Mouse (Mus musculus): Measurements from ENCODE around the gene Usp49.

The Usp49 gene

GRCm38 (mm10) chr17:47693671-47694441 lies 63.4 kb downstream of the Usp49 start:
- no peak for DNase-seq (ENCODE audit: low read depth, low spot score)

DNA sequence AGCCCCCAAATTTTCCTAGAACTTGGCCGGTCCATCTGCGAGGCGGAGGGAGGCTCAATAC lies 63.8 kb downstream of the Usp49 start, which contains the start of gene Gm21981:
Gene Gm21981, minus strand, starts transcription at position 14 of the 61 bp plus-strand sequence.
- no peak for DNase-seq (ENCODE audit: low read depth, low spot score)

DNA sequence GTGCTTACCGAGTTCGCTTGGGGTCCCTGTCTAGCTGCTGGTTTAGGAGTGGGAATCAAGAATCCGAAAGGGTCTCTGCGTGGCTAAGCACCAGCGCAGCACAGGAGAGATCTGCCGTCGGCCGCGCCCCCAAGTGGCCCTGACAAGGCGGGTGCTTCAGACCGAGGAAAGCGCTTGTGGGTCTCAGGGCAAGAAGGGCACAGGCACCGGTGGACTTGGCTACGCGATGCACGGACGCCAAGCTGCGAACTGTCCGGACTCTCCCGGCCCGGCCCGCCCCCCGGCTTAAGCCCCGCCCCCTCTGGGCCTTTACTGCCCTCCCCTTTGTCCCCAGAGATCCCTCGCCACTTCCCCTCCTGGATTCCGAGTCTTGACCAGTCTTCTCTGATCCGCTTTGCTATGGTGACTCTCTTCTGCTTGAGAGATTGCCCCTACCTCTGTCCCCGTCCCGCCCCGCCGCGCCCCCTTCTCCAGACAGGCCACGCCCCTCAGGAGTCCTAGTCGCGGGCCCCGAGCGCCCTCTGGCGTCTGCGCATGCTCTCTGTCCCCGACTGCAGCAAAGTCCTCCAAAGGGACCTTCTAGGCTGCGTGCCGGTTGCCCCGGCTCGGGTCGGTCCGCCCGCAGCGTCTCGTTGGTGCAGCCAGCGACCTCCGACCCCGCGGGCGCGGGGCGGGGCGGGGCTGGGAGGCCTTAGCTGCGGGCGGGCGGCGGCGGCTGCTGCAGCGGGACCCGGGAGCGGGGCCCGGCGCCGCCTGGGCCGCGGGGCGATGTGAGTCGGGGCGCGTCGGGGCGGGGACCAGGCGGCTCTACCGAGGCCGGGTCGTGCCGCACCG lies 64.2 kb downstream of the Usp49 start, which contains the start of gene Prickle4:
Gene Prickle4, minus strand, starts transcription at position 234 of the 834 bp plus-strand sequence.
- peak; percentile 97 for DNase-seq (ENCODE audit: low read depth, low spot score)

DNA sequence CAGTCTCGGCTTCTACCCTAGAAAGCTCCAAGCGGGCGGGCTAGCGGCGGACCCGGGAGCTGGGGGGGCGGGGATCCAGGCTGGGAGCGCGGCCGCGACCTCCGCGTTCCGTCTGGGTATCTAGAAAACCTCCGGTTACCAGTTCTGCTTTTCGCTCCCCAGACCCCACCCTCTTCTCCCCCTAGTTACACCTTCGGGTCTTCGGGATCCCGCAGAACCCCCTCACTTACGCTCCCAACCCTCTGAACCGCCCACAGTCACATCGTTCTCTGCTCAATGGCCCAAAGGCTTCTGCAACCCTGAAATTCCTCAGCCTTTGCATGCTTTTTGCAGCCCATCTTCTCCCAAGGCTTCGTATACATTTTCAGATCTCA lies 64.8 kb downstream of the Usp49 start:
- DNase-seq (ENCODE audit: low read depth, low spot score): no peak

GRCm38 (mm10) chr17:47698156-47698555 lies 67.7 kb downstream of the Usp49 start:
- no peak for DNase-seq (ENCODE audit: low read depth, low spot score)

DNA sequence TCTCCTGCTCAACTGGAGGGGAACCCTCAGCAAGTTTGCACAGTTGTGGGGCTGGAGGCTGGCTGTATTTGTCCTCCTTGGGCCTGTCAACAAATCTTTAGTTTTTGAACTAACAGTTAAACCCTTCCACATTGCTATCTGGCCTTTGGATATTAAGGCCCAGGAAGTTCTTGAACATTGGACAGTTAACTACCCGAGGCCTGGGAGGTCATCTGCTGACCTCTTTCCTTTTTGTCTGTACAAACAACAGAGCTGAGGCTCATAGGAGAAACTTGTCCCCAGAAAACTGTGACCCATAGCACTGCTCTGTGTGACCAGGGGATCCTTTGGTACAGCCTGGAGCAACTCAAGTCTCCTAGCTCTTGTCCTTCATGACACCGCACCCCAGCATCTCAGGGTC lies 68.6 kb downstream of the Usp49 start:
- no peak for DNase-seq (ENCODE audit: low read depth, low spot score)

DNA sequence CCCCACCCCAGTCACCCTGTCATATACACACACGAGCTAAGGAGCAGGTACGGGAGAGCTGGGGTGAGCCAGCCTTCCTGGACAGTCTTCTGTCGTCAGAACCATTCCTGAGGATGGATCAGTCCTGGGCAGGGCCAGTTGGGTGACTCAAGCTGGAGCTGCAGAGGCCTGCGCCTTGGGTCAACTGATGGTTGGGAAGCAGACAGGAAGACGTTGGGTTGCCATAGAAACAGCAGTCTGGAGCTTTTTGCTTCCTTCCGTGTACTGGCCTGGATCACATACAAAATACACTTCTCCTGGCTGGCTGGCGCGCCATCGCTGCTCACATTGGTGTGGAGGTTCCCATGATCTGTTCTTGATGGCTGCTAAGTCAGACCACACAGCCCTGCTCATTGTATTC lies 71.3 kb downstream of the Usp49 start:
- no peak for DNase-seq (ENCODE audit: low read depth, low spot score)

DNA sequence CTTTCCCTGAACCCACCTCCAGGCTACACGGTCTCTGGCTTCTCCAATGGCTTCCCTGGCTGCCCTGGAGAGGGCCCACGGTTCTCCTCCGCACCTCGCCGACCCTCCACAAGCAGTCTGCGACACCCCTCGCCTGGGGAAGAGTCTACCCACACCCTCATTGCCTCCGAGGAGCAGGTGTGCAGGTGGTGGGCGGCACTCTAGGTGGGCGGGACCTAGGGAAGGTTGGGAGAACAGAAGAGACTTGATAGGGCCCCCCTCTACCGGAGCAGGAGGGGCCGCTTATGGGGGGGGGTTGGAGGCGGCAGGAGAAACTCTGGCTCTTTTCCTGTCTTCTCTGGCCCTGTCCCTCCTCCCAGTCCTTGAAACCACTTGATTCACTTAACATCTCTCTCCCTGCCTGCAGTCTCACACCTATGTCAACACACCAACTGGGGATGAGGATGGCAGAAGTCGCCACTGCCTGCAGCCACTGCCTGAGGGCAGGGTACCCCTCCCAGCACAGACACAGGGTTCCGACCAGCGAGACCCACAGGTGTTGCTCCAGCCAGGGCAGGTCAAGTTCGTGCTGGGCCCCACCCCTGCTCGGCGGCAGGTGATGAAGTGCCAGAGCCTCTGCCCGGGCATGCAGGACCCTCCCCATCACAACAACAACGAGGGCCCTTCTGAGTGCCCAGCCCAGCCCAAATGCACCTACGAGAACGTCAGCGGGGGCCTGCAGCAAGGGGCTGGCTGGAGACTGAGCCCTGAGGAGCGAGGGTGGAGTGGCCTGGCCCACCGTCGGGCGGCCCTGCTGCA lies 72.3 kb downstream of the Usp49 start:
- no peak for DNase-seq (ENCODE audit: low read depth, low spot score)

GRCm38 (mm10) chr17:47703556-47703955 lies 73.1 kb downstream of the Usp49 start:
- no peak for DNase-seq (ENCODE audit: low read depth, low spot score)

GRCm38 (mm10) chr17:47704692-47705091 lies 74.2 kb downstream of the Usp49 start:
- no peak for DNase-seq (ENCODE audit: low read depth, low spot score)

GRCm38 (mm10) chr17:47706196-47706595 lies 75.7 kb downstream of the Usp49 start:
- DNase-seq (ENCODE audit: low read depth, low spot score): no peak

DNA sequence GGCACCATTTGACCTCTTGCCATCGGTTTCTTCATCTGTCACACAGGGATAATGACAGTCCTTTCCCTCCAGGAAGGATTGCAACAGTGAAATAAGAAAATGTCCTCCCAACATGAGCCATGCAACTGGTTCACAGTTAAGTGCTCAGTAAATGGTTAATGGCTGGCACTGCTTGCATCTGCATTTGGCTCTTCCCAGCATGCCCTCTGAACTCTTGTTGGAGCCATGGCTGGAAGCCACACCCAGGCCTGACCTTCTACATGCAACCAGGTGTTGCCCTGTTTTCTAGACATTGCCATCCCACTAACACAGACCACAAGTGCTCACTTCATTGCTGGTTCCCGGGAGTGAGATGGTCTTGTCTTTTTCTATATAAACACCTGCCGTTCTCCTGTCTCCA lies 77.5 kb downstream of the Usp49 start:
- no peak for DNase-seq (ENCODE audit: low read depth, low spot score)

DNA sequence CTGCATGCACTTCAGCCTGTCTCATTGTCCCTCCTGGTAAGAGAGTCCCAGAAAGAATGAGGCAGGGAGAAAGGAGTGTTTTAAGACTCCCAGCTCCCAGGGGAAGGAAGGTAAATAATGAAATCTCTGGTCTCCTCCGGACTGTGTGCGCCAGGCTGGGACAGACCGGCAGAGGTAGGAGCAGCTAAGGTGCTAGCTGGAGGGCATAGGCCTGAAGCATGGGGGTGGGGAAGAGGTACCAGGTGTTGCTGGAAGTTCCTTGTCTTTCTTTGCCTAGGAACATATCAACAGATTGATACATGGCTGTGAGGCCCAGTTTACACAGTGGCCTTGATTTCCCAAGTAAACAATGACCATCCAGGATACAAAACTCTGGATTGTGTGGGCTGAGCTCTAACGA lies 78.5 kb downstream of the Usp49 start:
- no peak for DNase-seq (ENCODE audit: low read depth, low spot score)

GRCm38 (mm10) chr17:47710036-47710435 lies 79.5 kb downstream of the Usp49 start:
- DNase-seq (ENCODE audit: low read depth, low spot score): no peak

DNA sequence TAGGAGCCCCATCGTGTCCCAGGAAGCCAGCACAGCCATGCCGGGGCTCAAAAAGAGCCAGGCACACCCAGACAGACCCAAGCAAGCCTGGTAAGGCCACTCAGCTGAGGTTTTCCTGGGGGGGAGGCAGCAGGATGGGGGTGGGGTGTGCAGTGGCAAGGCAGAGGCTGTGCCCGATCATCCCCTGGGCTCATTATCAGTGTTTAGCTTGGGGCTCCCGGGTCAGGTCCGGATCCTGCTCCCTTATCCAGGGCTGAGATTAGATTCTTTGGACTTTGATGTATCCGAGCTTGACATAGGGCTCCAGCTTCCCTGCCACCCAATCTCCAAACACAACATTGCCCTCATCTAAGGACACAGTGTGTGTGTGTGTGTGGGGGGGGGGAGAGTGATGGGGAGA lies 81.4 kb downstream of the Usp49 start:
- no peak for DNase-seq (ENCODE audit: low read depth, low spot score)

GRCm38 (mm10) chr17:47712889-47713571 lies 82.5 kb downstream of the Usp49 start:
- DNase-seq (ENCODE audit: low read depth, low spot score): no peak

- DNase-seq (ENCODE audit: low read depth, low spot score): no peak
Observed at GRCm38 (mm10) chr17:47715037-47715436, 84.5 kb downstream of the Usp49 start.

- no peak for DNase-seq (ENCODE audit: low read depth, low spot score)
Observed at GRCm38 (mm10) chr17:47721183-47721582, 90.7 kb downstream of the Usp49 start.

GRCm38 (mm10) chr17:47726566-47726965 lies 96.1 kb downstream of the Usp49 start, which contains the start of gene Pgc:
Gene Pgc, plus strand, starts transcription at chr17:47726842.
- DNase-seq (ENCODE audit: low read depth, low spot score): no peak

DNA sequence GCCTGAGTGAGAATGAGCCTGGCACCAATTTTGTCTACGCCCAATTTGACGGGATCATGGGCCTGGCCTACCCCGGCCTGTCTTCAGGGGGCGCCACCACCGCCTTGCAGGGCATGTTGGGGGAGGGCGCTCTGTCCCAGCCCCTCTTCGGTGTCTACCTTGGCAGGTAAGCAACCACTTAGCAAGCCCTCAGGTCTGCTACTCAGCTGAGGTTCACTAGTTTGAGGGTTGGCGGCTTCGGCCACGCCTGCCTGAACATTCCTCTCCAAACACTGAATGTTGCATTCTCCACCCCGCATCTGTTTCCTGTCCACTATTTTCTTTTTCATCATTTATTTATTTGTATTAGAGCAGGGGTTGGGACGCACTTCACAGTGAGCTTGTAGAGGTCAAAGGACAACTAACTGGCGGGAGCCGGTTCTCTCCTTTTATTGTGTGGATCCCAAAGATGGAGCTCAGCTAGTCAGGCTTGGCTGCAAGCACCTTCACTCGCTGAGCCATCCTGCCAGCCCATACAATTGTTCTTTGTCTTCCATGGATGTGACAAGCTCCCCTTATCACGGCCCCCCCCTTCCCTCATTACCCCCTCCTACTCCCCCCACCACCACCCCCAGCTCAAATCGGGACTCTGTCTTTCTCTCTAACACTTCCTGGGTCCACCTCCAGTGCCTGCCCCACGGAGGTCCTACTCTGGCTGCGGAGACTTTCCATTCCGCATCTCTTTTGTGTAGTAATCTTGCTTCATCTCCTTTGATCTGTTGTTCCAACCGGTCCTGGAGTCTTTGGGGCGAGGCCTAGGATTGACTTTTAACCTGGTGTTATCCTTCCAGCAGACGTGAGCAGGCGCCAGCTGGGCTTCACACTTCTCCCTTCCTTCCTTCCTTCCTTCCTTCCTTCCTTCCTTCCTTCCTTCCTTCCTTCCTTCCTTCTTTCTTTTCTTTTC lies 100.4 kb downstream of the Usp49 start:
- DNase-seq (ENCODE audit: low read depth, low spot score): no peak

DNA sequence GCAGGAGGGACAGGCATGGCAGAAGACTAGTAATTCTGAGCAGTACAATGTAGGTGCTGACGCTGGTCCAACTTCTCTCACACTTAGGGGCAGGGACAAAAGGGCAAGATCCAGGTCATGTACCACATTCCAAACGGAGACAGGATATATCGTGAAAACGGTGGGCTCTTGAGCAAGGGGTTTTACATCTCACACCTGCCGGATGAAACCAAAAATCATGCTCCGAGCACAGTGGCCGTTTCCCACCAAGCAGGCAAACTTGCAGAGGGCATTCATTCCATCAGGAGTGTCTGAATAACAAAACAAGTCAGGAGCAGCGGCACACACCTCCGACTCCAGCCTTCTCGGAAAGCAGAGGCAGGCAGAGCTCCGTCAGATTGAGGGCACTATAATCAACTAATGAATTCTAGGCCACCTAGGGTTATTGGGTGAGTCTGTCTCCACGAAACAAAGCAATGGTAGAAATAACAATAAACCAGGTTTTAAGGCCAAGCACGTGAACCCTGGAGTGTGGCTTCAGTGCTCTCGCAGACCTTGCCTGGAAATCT lies 105.1 kb downstream of the Usp49 start:
- DNase-seq (ENCODE audit: low read depth, low spot score): no peak
